Comparison of ENCODE assay signal across 22 mouse cellular contexts in genomic region chr4:83317826-83318348, GRCm38 (mm10). TPM values are rescaled to one million over a fixed set of nuclear protein-coding genes. Genes with fewer than 3 reads are reported as not detected.
DNase-seq lines count a peak whose midpoint lies in the region; ATAC-seq and TF ChIP-seq lines count a peak whose summit lies in the region.
"Had no signal": no experiment of that assay in that cellular context is flagged by ENCODE, and none has a peak within 500 bp of the region (broad histone marks: within the 10 kb centered on the region; RNA-seq: fewer than 3 reads in every experiment).

No protein-coding gene starts in this region.

- no peak overlapping the region for H3K4me3 ChIP-seq in lung, embryonic 16.5 days (ENCODE audit: low read length)
- peak overlapping the region in 1 of 2 experiments; percentile 18; a peak in 1 of 4 replicates for H3K4me3 ChIP-seq in ES-E14 (ENCODE audit: insufficient read depth in 1 of 2, low read depth in 1 of 2, low read length in 2 of 2, poor library complexity in 1 of 2, severe bottlenecking in 1 of 2)
- no peak overlapping the region for H3K4me3 ChIP-seq in stomach, postnatal 0 days (ENCODE audit: low read depth, low read length)
- H3K4me3 ChIP-seq: embryonic facial prominence, embryonic 12.5 days; forebrain, embryonic 13.5 days; hindbrain, embryonic 13.5 days; midbrain, embryonic 12.5 days had no signal

- no peak for TF ChIP-seq EP300 in stomach, postnatal 0 days (optimal IDR thresholded peaks at IDR 0.05)

- H3K9me3 ChIP-seq in lung, embryonic 16.5 days (ENCODE audit: control insufficient read depth, low read length) = no peaks in the 10 kb centered on the region
- no peaks in the 10 kb centered on the region for H3K9me3 ChIP-seq in ES-E14 (ENCODE audit: control insufficient read depth, insufficient read depth, low read depth, low read length)
- no peaks in the 10 kb centered on the region for H3K9me3 ChIP-seq in stomach, postnatal 0 days (ENCODE audit: control insufficient read depth, low read length)
- H3K9me3 ChIP-seq: embryonic facial prominence, embryonic 12.5 days; forebrain, embryonic 13.5 days; hindbrain, embryonic 13.5 days; midbrain, embryonic 12.5 days had no signal

- in situ Hi-C loops in ES-E14 (cut with MboI; ENCODE audit: low sequenced_read_pairs in 2 of 2, unreplicated experiment in 2 of 2) = no loop called here

- WGBS in lung, embryonic 16.5 days = 63% methylated on average over 3 of the region's 3 CpGs
- 63% methylated on average over 3 of the region's 3 CpGs for WGBS in stomach, postnatal 0 days

- no peaks in the 10 kb centered on the region for H3K36me3 ChIP-seq in lung, embryonic 16.5 days (ENCODE audit: control insufficient read depth, insufficient read depth, low read length)
- H3K36me3 ChIP-seq in ES-E14 (ENCODE audit: control insufficient read depth, insufficient read depth, low read length, poor library complexity, severe bottlenecking) = peaks cover 4% of the 10 kb centered on the region; the same call in 1 of the 2 replicates
- no peaks in the 10 kb centered on the region for H3K36me3 ChIP-seq in stomach, postnatal 0 days (ENCODE audit: control insufficient read depth, insufficient read depth, low read length)
- H3K36me3 ChIP-seq: embryonic facial prominence, embryonic 12.5 days; hindbrain, embryonic 13.5 days; midbrain, embryonic 12.5 days had no signal

- no peak for DNase-seq in lung, postnatal 10 days
- DNase-seq in ES-E14 (ENCODE audit: low read depth, low spot score) = no peak
- DNase-seq in lung, postnatal 25 days (ENCODE audit: low spot score) = peak; percentile 17
- DNase-seq in stomach, postnatal 0 days (ENCODE audit: low spot score) = peak; percentile 58
- DNase-seq in spleen, postnatal 4 days (ENCODE audit: low spot score in 2 of 2) = no peak
- no peak for DNase-seq in cerebellum, postnatal 25 days
- DNase-seq: B cell, adult 2 months; cerebellum, adult 11 months; cerebellum, adult 9-11 months; gastrocnemius, postnatal 36 days; kidney, adult 8-10 months; kidney, postnatal 10 days; liver, postnatal 0 days; right cerebral cortex, postnatal 25 days; spleen, adult 18-20 months had no signal

- no peaks in the 10 kb centered on the region for H3K27me3 ChIP-seq in lung, embryonic 16.5 days (ENCODE audit: control insufficient read depth, insufficient read depth, low read depth, low read length)
- H3K27me3 ChIP-seq in stomach, postnatal 0 days (ENCODE audit: control insufficient read depth, insufficient read depth, low read length) = no peaks in the 10 kb centered on the region
- H3K27me3 ChIP-seq: CH12.LX; embryonic facial prominence, embryonic 12.5 days had no signal

- H3K27ac ChIP-seq in lung, embryonic 16.5 days (ENCODE audit: low read length) = no peak overlapping the region
- H3K27ac ChIP-seq in ES-E14 (ENCODE audit: insufficient read depth, low read depth, low read length, poor library complexity, severe bottlenecking) = peak overlapping the region; percentile 63
- peak overlapping the region; percentile 56; the same call in 1 of the 2 replicates for H3K27ac ChIP-seq in stomach, postnatal 0 days (replicated peaks)
- H3K27ac ChIP-seq: embryonic facial prominence, embryonic 12.5 days; forebrain, embryonic 13.5 days; hindbrain, embryonic 13.5 days; midbrain, embryonic 12.5 days had no signal

- peak; percentile 54; the same call in 1 of the 2 replicates for ATAC-seq in lung, embryonic 16.5 days (ENCODE audit: low read depth)
- ATAC-seq in stomach, postnatal 0 days (ENCODE audit: low FRiP score, low TSS enrichment) = peak; percentile 82
- ATAC-seq: forebrain, embryonic 13.5 days; liver, postnatal 0 days had no signal

- no peak overlapping the region for H3K9ac ChIP-seq in lung, embryonic 16.5 days (ENCODE audit: low read length)
- no peak overlapping the region; the same call in 1 of the 2 replicates for H3K9ac ChIP-seq in ES-E14 (ENCODE audit: insufficient read depth, low read depth, low read length, poor library complexity, severe bottlenecking)
- no peak overlapping the region for H3K9ac ChIP-seq in stomach, postnatal 0 days (ENCODE audit: low read length)
- H3K9ac ChIP-seq: embryonic facial prominence, embryonic 12.5 days; forebrain, embryonic 13.5 days; hindbrain, embryonic 13.5 days; liver, postnatal 0 days; midbrain, embryonic 12.5 days had no signal

- TF ChIP-seq CTCF in stomach, postnatal 0 days (IDR thresholded peaks at IDR 0.05; ENCODE audit: low read depth) = no peak

- H3K4me1 ChIP-seq in lung, embryonic 16.5 days (replicated peaks; ENCODE audit: control insufficient read depth, insufficient read depth, low read length) = peaks cover 6% of the 10 kb centered on the region
- H3K4me1 ChIP-seq in ES-E14 (ENCODE audit: control insufficient read depth in 2 of 2, insufficient read depth in 2 of 2, low read length in 2 of 2, poor library complexity in 1 of 2) = peaks cover 27 to 46% of the 10 kb centered on the region in 2 experiments
- peaks cover 7% of the 10 kb centered on the region; the same call in 1 of the 2 replicates for H3K4me1 ChIP-seq in stomach, postnatal 0 days (replicated peaks; ENCODE audit: control insufficient read depth, insufficient read depth)
- H3K4me1 ChIP-seq: midbrain, embryonic 12.5 days had no signal

- H3K4me2 ChIP-seq in lung, embryonic 16.5 days (ENCODE audit: low read depth, low read length) = no peak overlapping the region
- no peak overlapping the region for H3K4me2 ChIP-seq in stomach, postnatal 0 days (replicated peaks; ENCODE audit: low read depth)
- H3K4me2 ChIP-seq: embryonic facial prominence, embryonic 12.5 days; forebrain, embryonic 13.5 days; hindbrain, embryonic 13.5 days; liver, embryonic 11.5 days; midbrain, embryonic 12.5 days had no signal

TF ChIP-seq in ES-E14, 5 proteins besides CTCF, POLR2A, EP300 and RAD21:
- TF ChIP-seq ZC3H11A (IDR thresholded peaks at IDR 0.05; ENCODE audit: borderline replicate concordance, low read depth, low read length) (no peak), ZNF384 (IDR thresholded peaks at IDR 0.05; ENCODE audit: low read depth, low read length) (no peak)
TF ChIP-seq in ES-E14: peak in this region for 0.

RNA-seq across cellular contexts. Expression of gene Ttc39b, which starts 6.2 kb away (rescaled TPM):
- 3.2 and 4.0 TPM in 2 replicates for polyA plus RNA-seq in lung, embryonic 16.5 days (2015; fragmentation: Nextera tagmentation; extraction: Ambion mirVana)
- total RNA-seq in ES-E14 (2012; rRNA removed) = 65.6 and 76.2 TPM in 2 replicates
- 14.0 and 15.7 TPM in 2 replicates for polyA plus RNA-seq in stomach, postnatal 0 days (2015; fragmentation: Nextera tagmentation; extraction: Ambion mirVana)

Comparison
In these comparisons a context has a peak if more than half of its experiments do, and no peak if none do; other contexts are left out.
1. DNase-seq: peak in lung, postnatal 25 days (single experiment) and stomach, postnatal 0 days (single experiment); none in lung, postnatal 10 days (single experiment), ES-E14 (single experiment), spleen, postnatal 4 days (0 of 2) and cerebellum, postnatal 25 days (0 of 2).